Mouse (Mus musculus): ENCODE measurements around the gene Clec11a.

GRCm38 (mm10) chr7:44291418-44291817, 15.3 kb downstream of the Clec11a start:
- no peak for TF ChIP-seq CTCF (IDR thresholded peaks at IDR 0.05; ENCODE audit: insufficient read depth, low read length)
- TF ChIP-seq POLR2A (IDR thresholded peaks at IDR 0.05; ENCODE audit: borderline replicate concordance, extremely low read depth, low read depth, low read length): no peak

Measured in lung, adult 2 months (tissue).